Mouse (Mus musculus): Measurements from ENCODE around the gene Rraga. TPM values are rescaled to one million over a fixed set of nuclear protein-coding genes. Genes with fewer than 3 reads are reported as not detected.

The Rraga gene
- polyA plus RNA-seq, 1 experiment, result 59.2 TPM

DNA sequence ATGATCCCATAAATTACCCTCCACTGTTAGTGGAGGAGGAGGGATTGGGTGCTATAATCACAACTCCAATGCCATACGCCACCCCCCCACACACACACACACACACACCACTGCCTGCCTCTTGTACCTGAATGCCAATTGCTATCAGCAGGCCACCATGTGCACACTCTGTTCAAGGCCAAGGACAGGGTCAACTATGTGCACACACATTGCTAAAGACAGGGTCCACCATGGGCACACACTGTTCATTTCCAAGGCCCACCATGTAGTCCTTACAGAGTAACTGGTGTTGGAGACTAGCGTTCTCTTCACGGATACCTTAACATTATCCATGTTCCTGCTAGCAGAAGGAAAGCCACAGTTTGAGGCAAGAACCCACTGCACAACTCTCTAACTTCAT lies 14.4 kb upstream of the Rraga start:
- TF ChIP-seq GATA1 (IDR thresholded peaks at IDR 0.05; ENCODE audit: low read length), result no peak

DNA sequence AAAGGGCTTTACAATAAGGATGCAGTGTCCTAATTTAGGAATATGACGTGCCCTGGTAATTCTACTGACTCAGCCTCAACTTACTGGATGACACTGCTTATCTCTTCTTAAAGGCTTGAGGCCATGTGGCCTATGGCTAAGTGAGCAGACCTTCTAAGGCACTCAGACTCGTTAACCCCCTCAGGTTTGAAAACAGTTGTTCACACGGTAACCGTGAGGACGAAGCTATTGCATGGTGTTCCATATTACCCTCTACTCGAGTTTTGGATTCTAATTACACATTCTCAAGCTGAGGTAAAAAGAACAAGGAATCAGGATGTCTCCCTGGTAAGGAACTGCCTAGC lies 557 bp upstream of the Rraga start:
- no peak for TF ChIP-seq GATA1 (IDR thresholded peaks at IDR 0.05; ENCODE audit: low read length)

DNA sequence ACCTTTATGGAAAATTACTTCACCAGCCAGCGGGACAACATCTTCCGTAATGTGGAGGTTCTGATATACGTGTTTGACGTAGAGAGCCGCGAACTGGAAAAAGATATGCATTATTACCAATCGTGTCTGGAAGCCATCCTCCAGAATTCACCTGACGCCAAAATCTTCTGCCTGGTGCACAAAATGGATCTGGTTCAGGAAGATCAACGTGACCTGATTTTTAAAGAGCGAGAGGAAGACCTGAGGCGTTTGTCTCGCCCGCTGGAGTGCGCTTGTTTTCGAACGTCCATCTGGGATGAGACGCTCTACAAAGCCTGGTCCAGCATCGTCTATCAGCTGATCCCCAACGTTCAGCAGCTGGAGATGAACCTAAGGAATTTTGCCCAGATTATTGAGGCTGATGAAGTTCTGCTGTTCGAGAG lies 663 bp downstream of the Rraga start:
- no peak for TF ChIP-seq GATA1 (IDR thresholded peaks at IDR 0.05; ENCODE audit: low read length)

DNA sequence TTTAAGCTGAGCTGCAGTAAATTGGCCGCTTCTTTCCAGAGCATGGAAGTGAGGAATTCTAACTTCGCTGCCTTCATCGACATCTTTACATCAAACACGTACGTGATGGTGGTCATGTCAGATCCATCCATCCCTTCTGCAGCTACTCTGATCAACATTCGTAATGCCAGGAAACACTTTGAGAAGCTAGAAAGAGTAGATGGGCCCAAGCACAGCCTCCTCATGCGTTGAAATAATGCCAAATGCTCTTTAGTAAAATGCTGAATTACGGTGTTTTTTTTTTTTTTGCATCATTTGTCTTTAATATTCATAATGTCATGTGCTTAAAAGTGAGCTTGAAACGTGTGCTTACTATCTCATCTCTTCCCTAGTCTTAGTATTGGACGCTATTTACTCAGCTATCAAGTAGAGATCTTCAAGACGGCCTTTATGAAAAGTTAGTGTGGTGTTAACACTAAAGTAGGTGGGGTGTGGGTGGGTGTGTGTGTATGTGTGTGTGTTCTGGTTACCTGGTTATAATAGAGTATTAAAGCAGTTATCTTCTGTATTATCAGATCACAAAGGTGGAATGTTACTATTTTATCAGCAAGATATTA lies 1.3 kb downstream of the Rraga start:
- no peak for TF ChIP-seq GATA1 (IDR thresholded peaks at IDR 0.05; ENCODE audit: low read length)

- no peak for TF ChIP-seq GATA1 (IDR thresholded peaks at IDR 0.05; ENCODE audit: low read length)
Measured at GRCm38 (mm10) chr4:86580056-86580455, 4.6 kb downstream of the Rraga start.

- no peak for TF ChIP-seq GATA1 (IDR thresholded peaks at IDR 0.05; ENCODE audit: low read length)
Measured at GRCm38 (mm10) chr4:86580591-86580990, 5.1 kb downstream of the Rraga start.

DNA sequence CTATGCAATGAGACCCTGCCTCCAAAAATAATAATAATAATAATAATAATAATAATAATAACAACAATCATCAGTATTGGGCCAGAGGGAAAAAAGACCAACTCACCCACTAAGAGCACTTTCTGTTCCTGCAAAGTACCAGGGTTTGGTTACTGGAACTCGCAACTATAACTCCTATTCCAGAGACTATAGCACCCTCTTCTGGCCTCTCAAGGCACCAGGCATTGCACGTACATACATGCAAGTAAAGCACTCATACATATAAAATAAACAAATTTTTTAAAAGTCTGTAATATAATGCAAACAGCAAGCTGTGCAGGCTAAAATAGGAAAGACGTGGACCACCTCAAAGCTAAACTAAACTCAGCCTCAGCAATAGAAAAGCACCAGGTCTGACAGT lies 12.8 kb downstream of the Rraga start:
- no peak for TF ChIP-seq GATA1 (IDR thresholded peaks at IDR 0.05; ENCODE audit: low read length)

- TF ChIP-seq GATA1 (IDR thresholded peaks at IDR 0.05; ENCODE audit: low read length), result no peak
Measured at GRCm38 (mm10) chr4:86591304-86591703, 15.8 kb downstream of the Rraga start.

DNA sequence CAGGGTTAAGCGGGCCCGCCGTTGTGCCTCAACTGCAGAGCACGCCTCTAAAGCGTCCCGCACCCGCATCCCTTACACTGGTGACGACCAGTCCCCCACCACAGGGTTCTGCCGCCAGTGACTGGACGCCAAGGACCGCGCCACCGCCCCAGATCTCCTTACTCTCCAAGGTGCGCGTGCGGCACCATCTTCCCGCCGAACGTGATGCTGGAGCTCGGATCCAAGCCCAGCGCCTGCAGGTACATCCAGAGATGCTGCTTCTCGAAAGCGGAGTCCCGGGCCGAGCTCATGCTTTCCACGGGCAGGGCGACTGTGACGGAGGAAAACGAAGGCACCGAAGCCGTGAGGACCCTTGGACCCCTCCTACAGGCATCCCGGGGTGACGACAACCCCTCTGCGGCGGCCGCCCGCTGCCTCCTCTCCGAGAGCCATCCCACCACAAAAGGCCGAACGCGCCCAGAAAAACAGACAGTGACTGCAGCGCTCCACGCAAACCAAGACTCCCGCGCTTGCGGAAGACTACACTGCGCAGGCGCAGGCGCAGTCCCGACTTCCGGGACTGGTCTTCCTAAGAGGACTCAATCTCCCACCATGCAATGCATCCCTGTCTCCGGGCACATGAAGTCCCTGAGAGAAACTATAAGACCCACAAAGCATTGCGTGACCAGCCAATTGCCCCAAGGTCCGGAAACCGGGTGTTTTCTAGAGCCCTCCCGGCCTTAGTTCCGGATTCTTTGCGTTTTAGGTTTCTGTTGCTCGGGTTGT lies 36.2 kb downstream of the Rraga start, which contains the start of gene Haus6:
Gene Haus6 (minus strand): TSS at position 532 of the 765 bp plus-strand sequence.
- no peak for TF ChIP-seq GATA1 (IDR thresholded peaks at IDR 0.05; ENCODE audit: low read length)

- no peak for TF ChIP-seq GATA1 (IDR thresholded peaks at IDR 0.05; ENCODE audit: low read length)
Measured at GRCm38 (mm10) chr4:86612289-86612620, 36.8 kb downstream of the Rraga start.

DNA sequence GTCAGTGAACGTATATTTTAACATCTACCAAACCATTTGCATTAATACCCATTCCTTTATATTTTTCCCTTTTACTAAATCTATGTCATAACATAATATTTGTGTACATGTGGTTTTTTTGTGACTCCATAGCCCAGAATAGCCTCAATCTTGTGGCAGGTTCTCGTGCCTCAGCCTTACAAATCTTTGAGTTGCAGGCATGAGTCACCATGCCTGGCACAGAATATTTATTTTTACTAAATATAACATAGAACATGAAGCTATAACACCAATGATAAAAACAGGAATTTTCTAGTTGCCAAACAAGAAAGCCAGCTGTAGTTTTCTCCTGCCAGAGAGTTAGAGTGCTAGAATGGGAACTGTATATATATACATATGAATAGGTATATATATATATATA lies 45.0 kb downstream of the Rraga start:
- no peak for TF ChIP-seq GATA1 (IDR thresholded peaks at IDR 0.05; ENCODE audit: low read length)

GRCm38 (mm10) chr4:86622116-86622515 lies 46.6 kb downstream of the Rraga start:
- TF ChIP-seq GATA1 (IDR thresholded peaks at IDR 0.05; ENCODE audit: low read length), result no peak

- no peak for TF ChIP-seq GATA1 (IDR thresholded peaks at IDR 0.05; ENCODE audit: low read length)
Measured at GRCm38 (mm10) chr4:86625463-86625862, 50.0 kb downstream of the Rraga start.

Other genes with a start within 250 kb of the Rraga start
- not detected in 2 replicates for gene Saxo1, start 17.3 kb upstream of the Rraga start, polyA plus RNA-seq (2012)
- gene Haus6, start 36.4 kb downstream of the Rraga start, polyA plus RNA-seq (2012), result 37.3 and 42.2 TPM in 2 replicates
- 9.7 and 24.7 TPM in 2 replicates for gene Plin2, start 94.4 kb downstream of the Rraga start, polyA plus RNA-seq (2012)
- gene Dennd4c, start 172.9 kb downstream of the Rraga start, polyA plus RNA-seq (2012), result 5.7 and 8.5 TPM in 2 replicates